Mouse (Mus musculus): ENCODE results near the gene Bcl2l11.
"Not testable (repeated sequence)": the region's sequence is repeated elsewhere in the genome, so short reads cannot be mapped to it uniquely, and the experiment has no call there.

Gene Bcl2l11

DNA sequence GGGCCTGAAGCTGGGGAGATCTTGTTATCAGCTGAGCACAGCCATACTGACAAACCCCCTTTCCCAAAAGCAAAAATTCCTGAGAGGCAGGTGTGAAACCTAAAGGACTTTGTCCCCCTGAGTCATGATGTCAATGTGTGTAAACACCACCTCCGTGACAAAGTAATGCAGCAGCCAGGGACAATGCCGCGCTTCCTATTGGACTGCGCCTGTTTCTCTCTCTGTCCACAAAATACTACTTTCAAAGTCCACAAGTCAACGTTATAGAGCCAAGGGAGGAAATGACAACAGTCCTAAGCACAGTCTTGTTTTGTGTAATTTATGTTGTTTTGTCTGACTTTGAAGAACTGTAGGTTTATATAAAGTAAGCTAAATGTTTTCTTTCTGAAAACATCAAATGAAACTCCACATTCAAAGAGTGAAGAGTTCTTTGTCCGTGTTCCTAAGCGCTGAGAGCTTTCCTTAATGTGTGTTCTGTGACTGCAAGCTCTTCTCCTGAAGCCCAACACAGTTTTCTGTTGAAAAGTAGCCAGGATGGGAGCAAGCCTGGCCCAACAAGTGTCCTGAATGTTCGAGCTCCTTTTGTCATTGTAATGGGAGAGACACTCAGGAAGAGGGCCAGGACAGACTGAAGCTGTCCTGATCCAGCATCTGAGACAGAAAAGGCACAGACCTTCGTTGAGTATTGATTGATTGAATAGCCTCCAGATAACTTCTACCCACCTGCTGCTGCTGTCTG lies 48.9 kb downstream of the Bcl2l11 start:
- no peak for DNase-seq (ENCODE audit: low spot score)

DNA sequence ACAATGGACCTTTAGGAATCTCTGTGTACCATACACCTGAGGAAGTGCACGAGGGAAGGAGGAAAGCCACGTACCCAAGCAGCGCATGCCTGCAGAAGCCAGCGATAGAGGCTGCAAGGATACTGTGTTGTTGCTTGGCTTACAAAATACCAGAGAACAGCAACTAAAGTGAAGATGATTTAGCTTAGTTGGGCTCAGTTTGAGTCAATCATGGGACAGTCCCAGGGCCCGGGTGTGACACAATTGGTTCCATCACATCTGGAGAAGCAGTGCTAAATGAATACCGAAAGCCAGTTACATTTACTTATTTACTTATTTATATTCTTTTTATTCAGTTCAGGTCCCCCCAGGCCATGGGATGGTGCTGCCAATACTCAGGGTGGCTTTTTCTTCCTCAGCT lies 49.8 kb downstream of the Bcl2l11 start:
- no peak for DNase-seq (ENCODE audit: low spot score)

DNA sequence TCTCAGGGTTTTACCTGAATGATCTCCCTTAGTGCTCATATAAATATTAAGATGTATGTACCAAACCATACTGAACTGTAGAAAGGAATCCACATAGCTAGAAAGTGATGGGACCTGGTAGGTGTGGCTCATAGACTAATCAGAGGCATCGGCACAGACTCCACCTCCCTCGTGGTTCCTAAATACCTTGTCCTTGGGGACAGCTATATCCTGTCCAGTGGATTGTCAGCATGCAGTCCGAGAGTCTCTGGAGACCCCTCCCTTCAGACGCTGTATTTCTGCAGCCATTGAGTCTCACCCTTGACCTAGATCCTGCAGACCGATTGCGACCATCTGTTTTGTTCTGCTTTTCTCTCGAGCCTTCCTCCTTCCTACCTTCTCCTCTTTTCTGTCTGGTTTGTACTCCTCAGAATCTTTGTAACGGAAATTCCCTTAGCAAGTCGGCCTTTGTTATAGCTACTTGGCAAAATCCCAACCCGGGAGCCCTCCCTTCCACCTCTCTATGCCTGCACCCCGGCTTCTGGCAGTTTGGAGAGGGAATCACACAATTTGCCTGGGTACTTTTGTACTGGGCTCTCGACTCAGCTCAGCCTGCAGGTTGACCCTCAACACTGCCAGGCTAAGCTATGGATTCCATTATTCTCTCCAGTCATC lies 50.7 kb downstream of the Bcl2l11 start:
- DNase-seq (ENCODE audit: low spot score): no peak

DNA sequence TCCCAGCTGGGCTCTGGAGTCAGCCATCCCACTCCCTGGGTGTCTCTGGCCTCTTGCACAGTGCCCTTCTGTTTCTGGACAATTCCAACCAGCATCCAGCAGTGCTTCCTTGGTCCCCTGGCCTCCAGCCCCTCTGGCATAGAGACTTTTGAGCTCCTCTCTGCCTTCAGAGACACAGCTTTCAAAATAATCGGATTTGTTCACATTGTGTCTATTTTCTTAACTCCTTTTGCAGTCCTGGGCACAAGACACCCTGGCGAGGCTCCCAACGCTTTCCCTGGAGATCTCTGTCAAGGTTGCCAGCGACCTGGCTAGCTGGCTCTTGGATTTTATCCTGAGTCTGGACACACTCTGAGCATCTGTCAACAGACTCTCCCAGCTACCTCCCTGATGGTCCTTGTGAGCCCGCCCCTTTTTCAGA lies 51.4 kb downstream of the Bcl2l11 start:
- DNase-seq (ENCODE audit: low spot score): peak; percentile 29

DNA sequence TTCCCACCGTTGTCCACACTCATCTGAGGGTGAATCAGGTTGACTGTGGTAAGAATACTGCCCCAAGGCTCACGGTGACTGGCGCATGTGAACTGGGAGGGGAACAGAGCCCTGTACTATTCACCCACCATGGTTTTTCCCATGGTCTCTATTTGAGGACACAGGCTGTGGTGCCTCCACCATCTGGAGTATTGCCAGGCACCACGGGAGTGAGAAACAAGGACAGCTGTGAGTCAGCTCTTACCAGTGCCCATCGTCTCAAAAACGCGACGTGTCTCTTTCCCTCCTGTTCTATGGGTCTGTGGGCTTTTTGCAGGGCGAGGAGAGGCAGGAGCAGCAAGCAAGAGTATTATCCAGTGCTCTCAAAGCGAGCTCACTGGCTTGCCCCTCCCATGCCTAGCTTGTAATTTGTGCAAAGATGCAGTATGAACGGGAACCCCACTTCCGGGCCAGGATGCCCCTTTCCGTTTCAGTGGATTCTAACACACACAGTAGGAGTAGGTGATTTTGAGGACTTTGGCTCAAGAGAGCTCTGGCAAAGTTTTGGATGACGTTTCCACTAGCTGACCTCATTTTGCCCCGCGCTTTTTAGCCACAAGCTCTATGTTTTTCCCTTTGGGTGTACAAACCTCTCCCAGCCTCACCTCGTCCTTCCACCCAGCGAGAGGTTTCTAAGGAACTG lies 53.4 kb downstream of the Bcl2l11 start:
- DNase-seq (ENCODE audit: low spot score): no peak

DNA sequence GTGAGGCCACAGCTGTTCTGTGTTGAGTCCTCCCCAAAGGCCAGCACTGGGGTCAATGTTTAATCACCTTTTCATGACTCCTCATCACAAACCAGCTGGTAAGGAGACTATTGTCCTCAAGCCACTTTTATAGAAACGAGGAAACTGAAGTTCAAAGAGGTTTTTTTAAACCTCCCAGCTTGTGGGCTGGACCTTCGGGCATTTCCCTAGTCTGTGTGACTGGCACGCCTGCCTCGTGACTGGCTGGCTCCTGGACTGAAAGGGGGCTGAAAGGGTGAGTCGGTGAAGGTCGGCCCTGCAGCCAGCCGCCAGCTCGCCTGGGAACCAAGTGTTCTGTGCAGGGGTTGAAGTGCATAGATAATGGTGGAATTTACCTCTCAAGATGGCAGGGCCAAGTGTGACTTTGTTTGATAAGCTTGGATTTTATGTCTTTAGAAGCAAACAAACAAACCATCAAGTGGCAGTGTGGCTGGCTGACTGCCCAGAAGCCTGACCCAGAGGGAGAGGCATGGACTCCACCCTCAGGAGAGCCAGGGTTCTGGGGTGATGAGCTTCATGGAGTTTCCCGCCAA lies 54.1 kb downstream of the Bcl2l11 start:
- DNase-seq (ENCODE audit: low spot score): peak; percentile 62

DNA sequence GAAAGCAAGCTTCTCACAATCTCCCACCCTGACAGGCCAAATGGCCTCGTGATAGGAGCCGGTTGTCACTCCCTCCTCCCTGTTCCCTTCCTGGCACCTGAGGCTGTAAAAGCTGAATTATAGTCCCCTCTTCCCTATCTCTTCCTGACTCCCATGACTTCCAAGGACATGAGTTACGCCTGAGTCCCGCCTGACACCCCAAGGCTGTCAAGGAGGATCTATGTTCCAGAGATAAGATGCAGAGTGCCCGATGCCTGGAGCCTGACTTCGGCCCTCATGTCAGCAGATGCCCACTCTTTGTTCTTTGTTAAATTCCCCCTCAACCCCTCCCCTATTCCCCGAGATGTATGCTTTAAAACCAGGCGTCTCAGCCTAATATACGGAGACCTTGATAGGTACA lies 56.3 kb downstream of the Bcl2l11 start:
- not testable (repeated sequence) for DNase-seq (ENCODE audit: low spot score)

DNA sequence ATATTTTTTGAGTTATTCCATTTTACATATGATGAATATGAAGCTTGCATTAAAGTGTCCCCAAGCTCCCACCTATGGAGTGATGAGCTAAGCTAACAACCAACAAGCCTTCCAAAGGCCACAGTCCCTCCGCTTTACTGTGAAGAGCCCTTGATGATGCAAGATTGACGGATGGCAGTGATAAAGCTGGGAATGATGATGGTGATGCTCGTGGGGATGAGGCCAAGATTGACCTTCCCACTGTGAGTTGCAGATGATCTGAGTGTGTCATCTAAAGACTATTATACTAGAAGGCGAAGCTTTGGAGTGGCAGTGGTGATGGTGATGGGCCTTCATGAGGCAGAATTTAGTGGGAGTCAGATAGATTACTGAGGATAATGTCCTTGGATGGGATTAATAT lies 56.9 kb downstream of the Bcl2l11 start:
- DNase-seq (ENCODE audit: low spot score): no peak

DNA sequence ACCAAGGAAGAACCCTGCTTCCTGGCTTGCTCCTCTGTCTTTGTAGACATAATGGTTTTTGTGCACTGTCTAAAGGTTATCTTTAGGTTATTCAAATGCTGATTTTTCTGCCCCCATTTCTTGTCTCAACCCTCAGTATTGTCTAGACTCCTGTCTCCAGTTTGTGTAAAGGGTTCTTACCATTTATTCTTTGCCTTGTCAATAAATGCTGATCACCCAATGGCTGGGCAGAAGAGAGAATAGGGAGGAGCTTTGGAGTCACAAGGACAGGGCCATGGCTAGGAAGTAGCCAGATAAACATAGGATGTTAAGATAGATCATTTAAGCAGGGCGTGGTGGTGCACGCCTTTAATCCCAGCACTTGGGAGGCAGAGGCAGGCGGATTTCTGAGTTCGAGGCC lies 57.9 kb downstream of the Bcl2l11 start:
- DNase-seq (ENCODE audit: low spot score): no peak

DNA sequence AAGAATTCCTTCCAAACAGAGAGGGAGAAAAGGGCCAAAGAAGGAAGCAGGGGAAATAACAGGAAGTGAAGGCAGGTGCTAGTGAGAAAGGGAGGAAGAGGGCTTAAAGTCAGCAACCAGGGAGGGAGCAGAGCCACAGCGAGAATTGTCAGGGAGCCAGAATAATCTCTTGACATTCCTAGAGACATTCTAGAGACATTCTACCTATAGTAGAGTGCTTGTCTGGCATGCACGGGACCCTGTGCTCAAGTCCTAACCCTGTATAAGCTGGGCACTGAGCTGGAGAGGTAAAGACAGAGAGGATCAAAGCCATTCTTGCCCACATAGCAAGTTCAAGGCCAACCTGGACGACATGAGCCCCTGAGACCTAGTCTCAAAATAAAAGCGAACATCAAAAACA lies 60.1 kb downstream of the Bcl2l11 start:
- DNase-seq (ENCODE audit: low spot score): no peak

DNA sequence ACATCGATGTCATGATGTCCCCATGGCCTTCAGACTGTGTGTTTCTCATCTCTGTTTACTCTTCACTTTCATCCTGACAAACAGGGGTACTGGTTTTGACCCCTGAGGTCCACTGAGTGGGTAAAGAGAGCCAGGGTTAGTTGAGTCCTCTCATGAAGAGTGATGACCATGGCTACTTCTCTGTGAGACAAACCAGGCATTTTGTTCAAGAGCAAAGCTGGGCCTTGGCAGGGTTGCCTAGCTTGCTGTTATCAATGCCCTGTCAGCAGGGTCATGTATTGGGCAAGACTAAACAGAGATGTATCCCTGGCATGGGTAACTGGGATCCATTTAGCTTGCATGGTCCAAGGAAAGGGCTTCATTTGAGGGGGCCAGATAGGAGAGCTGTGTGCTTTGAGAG lies 61.4 kb downstream of the Bcl2l11 start:
- no peak for DNase-seq (ENCODE audit: low spot score)

DNA sequence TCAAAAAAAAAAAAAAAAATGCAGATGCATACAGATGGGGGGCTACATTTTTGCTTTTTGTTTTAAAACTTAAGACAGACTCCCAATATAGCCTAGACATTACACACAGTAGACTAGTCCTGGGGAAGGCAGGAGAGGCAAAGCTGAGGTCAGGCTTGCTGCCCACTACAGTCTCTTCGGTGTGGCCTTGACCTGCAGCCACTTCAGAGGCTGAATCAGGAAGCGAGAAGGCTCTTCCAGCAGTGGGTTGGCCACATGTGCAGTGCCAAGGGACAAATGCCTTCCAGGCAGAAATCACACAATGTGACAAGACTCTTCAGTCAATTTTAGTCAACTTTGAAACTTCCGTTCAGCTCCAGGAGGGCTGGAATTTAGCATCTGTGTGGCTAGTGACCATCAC lies 62.6 kb downstream of the Bcl2l11 start:
- DNase-seq (ENCODE audit: low spot score): no peak

DNA sequence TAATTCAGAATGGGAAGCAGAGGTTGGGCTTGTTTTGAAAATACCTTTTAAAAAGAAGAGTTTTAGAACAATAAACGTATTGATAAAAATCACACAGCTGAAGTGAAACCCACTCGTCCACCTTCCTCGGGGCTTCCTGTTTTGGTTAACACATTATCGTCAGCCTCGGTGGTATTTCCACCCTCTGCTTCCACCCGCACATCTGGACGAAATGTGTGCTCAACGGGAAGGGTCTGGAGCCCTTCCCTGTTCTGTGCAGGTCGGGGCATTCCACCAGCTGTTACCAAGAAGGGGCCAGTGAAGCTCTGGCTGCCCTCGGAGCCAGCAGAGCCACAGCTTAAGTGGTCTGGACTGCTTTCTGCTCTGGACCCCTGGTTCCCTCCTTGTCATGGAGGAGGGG lies 63.9 kb downstream of the Bcl2l11 start:
- DNase-seq (ENCODE audit: low spot score): no peak

DNA sequence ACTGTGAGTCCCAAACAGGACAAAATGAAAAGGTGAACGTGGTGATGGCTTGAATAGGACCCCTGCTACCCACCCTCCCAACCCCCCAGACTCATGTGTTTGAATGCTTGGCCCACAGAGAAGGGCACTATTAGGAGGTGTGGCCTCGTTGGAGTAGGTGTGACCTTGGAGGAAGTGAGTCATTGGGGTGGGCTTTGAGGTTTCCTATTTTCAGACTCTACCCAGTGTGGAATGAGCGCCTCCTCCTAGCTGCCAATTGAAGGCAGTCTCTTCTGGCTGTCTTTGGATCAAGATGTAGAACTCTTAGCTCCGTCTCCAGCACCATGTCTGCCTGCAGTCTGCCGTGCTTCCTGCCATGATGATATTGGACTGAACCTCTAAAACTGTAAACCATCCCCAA lies 64.4 kb downstream of the Bcl2l11 start:
- no peak for DNase-seq (ENCODE audit: low spot score)

DNA sequence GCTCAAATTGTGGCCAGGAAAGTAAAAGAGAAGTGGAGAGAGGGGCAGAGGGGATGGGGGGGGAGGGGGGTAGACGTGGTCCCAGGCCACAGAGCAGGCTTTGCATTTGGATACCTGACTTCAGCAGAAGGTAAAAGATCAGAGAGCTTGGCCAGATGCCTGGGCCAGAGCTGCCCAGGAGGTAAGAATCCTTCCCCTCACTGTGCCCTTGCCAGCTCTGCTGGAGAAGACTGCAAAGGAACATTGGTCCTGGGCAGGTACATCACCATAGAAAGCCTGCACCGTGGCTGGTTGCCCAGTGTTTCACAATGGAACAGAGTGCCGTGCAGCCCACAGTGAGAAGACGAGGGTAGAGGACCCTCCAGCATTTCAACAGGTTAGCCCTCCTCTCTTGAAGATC lies 67.6 kb downstream of the Bcl2l11 start:
- no peak for DNase-seq (ENCODE audit: low spot score)

DNA sequence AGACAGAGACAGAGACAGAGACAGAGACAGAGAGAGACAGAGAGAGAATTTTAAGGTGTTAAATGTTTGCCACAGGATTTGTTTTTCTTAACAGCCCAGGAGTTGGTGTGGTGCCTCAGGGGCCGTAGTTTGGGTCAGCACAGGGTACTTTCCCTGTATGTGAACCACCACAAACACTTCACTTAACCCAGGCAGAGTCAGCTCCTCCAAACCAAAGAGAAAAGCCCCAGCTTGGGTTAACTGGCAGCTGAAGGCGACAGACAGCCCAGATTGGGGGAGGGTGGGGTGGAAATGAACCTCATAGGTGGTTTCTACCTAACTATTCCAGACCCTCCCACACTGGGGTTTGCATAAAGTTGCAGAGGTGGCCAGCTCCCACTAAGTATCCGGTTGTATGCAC lies 71.5 kb downstream of the Bcl2l11 start:
- no peak for DNase-seq (ENCODE audit: low spot score)

DNA sequence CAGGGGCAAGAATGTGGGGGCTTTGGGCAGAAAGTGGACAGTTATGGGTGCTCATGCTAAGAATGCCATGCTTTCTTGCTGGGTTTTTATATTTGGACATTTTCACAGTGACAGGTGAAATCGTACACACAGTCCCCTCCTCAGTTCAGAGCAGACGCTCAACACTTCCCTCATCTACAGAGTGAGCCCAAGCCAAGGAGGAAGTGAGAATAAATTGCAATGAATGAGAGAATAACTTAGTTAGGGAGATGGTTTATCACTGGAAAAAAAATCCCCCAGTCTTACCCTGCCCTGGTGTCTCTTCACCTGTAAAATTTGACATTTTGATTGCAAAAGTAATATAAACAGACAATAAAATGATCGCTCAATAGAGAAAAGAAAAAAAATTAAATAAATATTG lies 77.3 kb downstream of the Bcl2l11 start:
- no peak for DNase-seq (ENCODE audit: low spot score)

DNA sequence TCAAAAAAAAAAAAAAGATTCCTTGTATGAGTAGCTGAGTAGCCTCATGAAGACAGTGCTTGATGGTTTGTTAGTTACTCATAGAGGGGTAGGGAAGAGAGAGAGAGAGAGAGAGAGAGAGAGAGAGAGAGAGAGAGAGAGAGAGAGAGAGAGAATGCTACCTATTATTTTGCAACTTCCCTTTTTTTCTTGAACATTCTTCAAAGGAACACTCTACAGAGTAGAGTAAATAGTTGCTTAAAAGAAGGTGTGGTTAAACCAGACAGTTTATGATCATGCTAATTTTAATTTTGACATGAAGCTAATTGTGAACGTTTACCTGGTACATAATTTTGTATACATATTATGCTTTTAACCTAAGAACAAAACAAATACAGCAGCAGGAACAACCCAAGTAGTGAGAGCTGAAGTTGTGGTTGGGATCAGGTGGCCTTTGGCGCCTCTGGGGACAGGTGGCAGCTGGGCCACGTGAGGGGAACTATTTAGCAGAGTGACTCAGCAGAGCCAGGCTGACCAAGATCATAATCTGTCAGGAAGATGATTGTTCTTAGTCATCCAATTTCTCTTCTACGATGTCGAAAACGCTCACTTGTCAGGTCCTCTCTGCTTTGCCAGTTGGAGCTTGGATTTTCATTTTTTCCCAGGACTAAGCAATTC lies 78.0 kb downstream of the Bcl2l11 start:
- no peak for DNase-seq (ENCODE audit: low spot score)

DNA sequence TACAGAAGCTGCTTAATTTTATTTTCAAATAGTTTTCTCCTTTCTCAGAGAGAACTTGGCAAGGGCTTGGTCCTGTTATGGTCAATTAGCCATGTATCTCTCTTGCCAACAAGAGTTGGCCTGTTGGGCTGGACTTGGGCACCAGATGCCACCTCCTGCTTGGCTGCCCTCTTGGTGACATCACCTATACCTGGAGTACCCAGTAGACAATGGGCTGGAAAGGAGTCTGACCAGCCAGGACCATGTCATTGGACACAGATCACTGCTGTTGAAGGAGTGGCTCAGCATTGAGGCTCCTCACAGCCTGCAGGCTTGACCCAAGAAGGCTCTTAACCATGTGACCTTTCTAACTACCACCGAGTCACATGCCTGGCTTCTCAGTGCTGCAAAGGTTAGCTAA lies 82.7 kb downstream of the Bcl2l11 start:
- DNase-seq (ENCODE audit: low spot score): no peak

DNA sequence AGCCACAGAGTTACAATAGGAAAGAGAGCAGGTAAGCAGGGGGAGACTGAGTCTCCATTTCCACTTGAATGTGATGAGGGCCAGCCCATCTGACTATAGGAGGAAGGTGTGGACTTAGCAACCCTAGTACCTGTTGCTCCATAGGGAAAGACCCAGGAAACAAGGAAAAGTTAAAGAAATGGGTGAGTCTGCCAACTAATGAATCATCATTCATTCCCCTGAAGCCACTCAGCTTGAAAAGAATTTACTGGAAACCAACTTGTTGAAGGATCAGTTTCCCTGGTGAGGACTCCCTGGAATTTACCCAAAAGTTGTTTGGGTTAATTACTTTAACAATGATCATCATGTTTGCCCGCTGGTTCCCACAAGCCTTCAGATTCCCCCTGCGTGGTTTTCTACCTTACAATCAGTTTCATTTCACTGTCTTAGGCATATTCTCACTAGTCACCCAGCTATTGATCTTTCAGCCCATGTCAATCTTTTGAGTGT lies 84.0 kb downstream of the Bcl2l11 start:
- DNase-seq (ENCODE audit: low spot score): no peak

DNA sequence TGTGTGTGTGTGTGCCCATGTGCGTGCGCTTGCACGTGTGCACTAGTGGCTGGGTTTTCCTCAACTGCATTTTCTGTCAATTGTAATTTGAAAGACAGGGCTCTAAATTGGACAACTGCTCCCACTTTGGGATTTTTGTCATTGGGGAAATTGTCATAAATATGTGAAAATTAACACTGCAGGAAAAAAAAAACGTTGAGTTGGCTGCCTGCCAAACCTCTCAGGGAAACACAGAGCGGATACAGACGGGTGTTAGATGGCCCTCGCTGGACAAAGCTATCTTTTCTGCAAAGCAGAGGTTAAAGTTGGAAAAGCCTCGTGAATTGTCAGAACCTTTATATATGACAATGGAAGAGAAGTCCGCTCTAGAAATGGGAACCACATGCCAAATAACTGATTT lies 84.5 kb downstream of the Bcl2l11 start:
- DNase-seq (ENCODE audit: low spot score): no peak
